Mouse (Mus musculus) liver, embryonic 11.5 days (tissue): Measurements from ENCODE around the gene Arl16. TPM values are rescaled to one million over a fixed set of nuclear protein-coding genes. Genes with fewer than 3 reads are reported as not detected.
A peak's percentile ranks its signal among the peaks of the same experiment; 100 is the strongest.

ENCODE experiments used
- ATAC-seq: fragments of 200-750 bp; cut with Nextera tagmentation; replicated peaks from 2 replicates; pipeline ENCODE4 v1.8.0; 2017; ENCODE audit warnings: moderate number of reproducible peaks, mild to moderate bottlenecking, moderate TSS enrichment, moderate library complexity; ENCODE audit not compliant: low FRiP score
- DNase-seq: peaks from one replicate; pipeline ENCODE4 v3.0.0-alpha.2; 2017; ENCODE audit warnings: low spot score
- H3K27ac ChIP-seq: fragments of 300-500 bp; sonication (generic); 2 replicates; pipeline ENCODE4 v1.5.1; 2014; ENCODE audit warnings: mild to moderate bottlenecking, low read depth, low read length, control low read depth
- H3K27me3 ChIP-seq: fragments of 300-500 bp; sonication (generic); replicated peaks from 2 replicates; pipeline ENCODE4 v1.6.1; 2014; ENCODE audit warnings: low read length, mixed read lengths; ENCODE audit not compliant: control insufficient read depth, insufficient read depth
- H3K36me3 ChIP-seq: fragments of 300-500 bp; sonication (generic); 2 replicates; pipeline ENCODE4 v1.6.1; 2014; ENCODE audit warnings: mild to moderate bottlenecking, low read length, moderate library complexity, mixed read lengths; ENCODE audit not compliant: control insufficient read depth, insufficient read depth
- H3K4me1 ChIP-seq: fragments of 300-500 bp; sonication (generic); replicated peaks from 2 replicates; pipeline ENCODE4 v1.6.1; 2014; ENCODE audit warnings: low read length, mixed read lengths; ENCODE audit not compliant: control insufficient read depth, insufficient read depth
- H3K4me2 ChIP-seq: fragments of 300-500 bp; sonication (generic); 2 replicates; pipeline ENCODE4 v1.6.1; 2014; ENCODE audit warnings: mild to moderate bottlenecking, control low read depth, moderate library complexity
- H3K4me3 ChIP-seq: fragments of 300-500 bp; sonication (generic); 2 replicates; pipeline ENCODE4 v1.5.1; 2014; ENCODE audit warnings: low read depth, low read length, control low read depth
- H3K9ac ChIP-seq: fragments of 300-500 bp; sonication (generic); 2 replicates; pipeline ENCODE4 v1.6.1; 2014; ENCODE audit warnings: low read depth, low read length, control low read depth
- H3K9me3 ChIP-seq: fragments of 300-500 bp; sonication (generic); 2 replicates; pipeline ENCODE4 v1.6.1; 2016; ENCODE audit warnings: low read length, inconsistent platforms, mixed read lengths; ENCODE audit not compliant: control insufficient read depth
- WGBS: fragments of 180-500 bp; shearing (Covaris S2); extraction: QIAGEN DNeasy Blood & Tissue Kit; methylation state at CpG from one replicate; pipeline ENCODE4 v1.1.7; 2014; 5-methylcytosine and 5-hydroxymethylcytosine counted together
- polyA plus RNA-seq: library from polyadenylated mRNA; unstranded; fragments of >200 nt; fragmentation: Nextera tagmentation; extraction: Ambion mirVana; gene quantifications from 2 replicates; pipeline ENCODE4 v1.2.1, GENCODE M21; 2014

Arl16 gene
- polyA plus RNA-seq, 1 experiment from 2014 or later = 40.2 TPM

DNA sequence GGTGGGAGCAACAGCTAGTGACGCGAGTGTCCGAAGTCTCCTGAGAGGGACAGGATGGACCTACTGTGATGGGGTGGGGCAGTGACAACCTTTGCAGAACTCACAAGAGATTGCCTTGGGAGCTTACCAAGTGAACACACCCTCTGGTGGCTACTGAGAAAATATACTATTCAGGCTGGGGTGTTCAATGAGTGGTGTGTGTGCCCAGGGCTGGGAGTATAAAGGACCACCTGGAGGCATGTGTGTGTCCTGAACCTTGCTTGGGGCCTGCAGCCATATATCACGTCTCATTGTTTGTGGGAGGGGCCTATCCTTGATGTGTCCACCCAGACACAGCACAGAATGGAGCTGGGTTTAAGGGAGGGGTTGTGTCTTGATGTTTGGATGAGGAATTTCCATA, 21.1 kb upstream of the Arl16 start:
- Histone ChIP-seq H3K9me3 (no peaks in the 10 kb centered on the region), H3K36me3 (peaks cover 37% of the 10 kb centered on the region), H3K4me3 (no peak overlapping the region), H3K9ac (no peak overlapping the region), H3K4me2 (no peak overlapping the region), H3K27me3 (no peaks in the 10 kb centered on the region), H3K27ac (no peak overlapping the region), H3K4me1 (peaks cover 52% of the 10 kb centered on the region)
- DNase-seq = no peak
- 76% methylated on average over 4 of the region's 4 CpGs for WGBS
- ATAC-seq = no peak

DNA sequence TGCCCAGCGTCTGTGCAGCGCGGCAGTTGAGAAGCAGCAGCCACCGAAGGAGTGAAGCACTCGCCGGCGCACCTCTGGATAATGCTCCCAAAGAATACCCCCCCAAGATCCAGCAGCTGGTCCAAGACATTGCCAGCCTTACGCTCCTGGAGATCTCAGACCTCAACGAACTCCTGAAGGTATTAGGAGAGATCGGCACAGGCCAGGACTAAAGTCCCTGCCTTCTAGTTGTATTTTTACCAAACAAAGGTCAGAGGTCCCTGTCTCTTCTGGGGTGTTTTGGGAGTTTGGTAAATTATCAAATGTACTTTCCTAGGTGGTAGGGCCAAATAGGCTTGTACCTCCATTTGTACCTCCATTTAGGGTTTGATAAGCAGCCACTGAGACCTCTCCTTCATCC, 17.8 kb upstream of the Arl16 start:
- H3K4me1 ChIP-seq = peaks cover 33% of the 10 kb centered on the region
- no peak for DNase-seq
- no peak for ATAC-seq
- H3K4me2 ChIP-seq = peak overlapping the region; percentile 88
- peak overlapping the region; percentile 98 for H3K9ac ChIP-seq
- peak overlapping the region; percentile 98 for H3K4me3 ChIP-seq
- WGBS = 6% methylated on average over 10 of the region's 10 CpGs
- H3K9me3 ChIP-seq = no peaks in the 10 kb centered on the region
- peaks cover 62% of the 10 kb centered on the region for H3K36me3 ChIP-seq
- H3K27ac ChIP-seq = peak overlapping the region; percentile 75
- H3K27me3 ChIP-seq = no peaks in the 10 kb centered on the region

DNA sequence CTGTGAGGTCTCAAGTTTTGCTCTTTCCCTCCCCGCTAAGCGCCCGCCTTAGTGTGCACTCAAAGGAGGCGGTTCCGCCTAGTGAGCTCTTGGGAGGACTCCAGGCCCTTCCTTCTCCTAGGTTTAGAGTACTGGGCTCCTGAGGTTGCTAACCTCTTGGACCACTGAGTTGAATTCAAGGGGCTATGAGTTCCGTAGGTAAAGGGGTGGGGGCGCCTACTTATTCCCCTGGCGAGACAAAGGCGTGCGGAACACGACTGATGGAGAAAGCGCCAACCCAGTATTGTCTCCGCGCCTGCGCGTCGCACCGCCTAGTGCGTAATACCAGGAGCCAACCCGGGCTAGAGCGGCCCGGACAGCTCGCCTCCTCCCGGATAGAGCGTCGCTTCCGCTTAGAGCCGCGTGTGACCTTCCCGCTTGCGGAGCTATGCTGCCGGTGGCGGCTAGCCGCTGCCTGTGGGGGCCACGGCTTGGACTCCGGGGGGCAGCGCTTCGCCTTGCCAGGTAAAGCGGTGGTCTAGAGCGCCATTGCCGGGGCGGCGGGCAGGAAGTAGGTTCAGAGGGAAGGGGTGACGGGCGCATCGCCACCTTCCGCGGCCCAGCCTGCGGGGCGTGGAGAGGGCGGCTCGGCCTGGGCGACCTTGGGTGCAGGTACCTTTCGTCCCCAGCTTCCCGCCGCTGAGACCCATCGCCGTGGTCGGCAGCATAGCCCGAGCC, 17.0 kb upstream of the Arl16 start, which contains the start of gene Mrpl12:
Mrpl12 (plus strand) TSS at position 349 of the 717 bp plus-strand sequence.
- WGBS = under 1% methylated on average over 60 of the region's 60 CpGs
- H3K27me3 ChIP-seq = no peaks in the 10 kb centered on the region
- ATAC-seq = peak; percentile 92

DNA sequence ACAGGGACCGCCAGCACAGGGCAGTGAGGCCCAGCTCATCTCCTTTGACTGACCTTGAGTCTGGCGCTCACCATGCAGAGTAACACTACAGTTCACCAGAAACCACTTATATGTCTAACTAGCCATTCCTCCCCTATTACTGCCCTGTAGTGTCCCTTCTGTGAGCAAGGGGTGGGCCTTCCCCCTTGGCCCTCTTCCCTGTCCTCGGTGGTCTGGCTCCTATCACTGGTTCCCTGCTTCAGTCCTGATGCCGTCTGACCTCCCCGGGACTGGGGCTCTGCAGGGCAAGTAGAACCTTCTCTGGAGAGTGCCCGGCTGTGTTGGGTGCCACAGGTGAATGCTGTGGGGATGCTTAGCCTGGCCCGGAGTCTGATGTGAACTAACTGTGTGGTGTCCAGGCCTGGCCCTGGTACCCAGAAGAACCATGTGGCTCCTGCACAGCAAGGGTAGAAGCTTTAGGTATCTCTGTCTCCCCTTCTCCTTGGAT, 16.1 kb upstream of the Arl16 start:
- Histone ChIP-seq H3K4me1 (peaks cover 24% of the 10 kb centered on the region), H3K36me3 (peaks cover 72% of the 10 kb centered on the region), H3K9me3 (no peaks in the 10 kb centered on the region), H3K27me3 (no peaks in the 10 kb centered on the region), H3K27ac (peak overlapping the region; percentile 75; the same call in 1 of the 2 replicates), H3K4me2 (peak overlapping the region; percentile 88), H3K9ac (peak overlapping the region; percentile 98), H3K4me3 (peak overlapping the region; percentile 98)
- no peak for DNase-seq
- ATAC-seq = no peak
- 83% methylated on average over 7 of the region's 7 CpGs for WGBS

More for the DNA sequence above, 17.0 kb upstream of the Arl16 start, which contains the start of gene Mrpl12:
- Histone ChIP-seq H3K36me3 (peaks cover 66% of the 10 kb centered on the region), H3K9ac (peak within 1 kb of the TSS; percentile 98), H3K9me3 (no peaks in the 10 kb centered on the region), H3K4me3 (peak within 1 kb of the TSS; percentile 98), H3K4me1 (peaks cover 26% of the 10 kb centered on the region), H3K27ac (peak within 1 kb of the TSS; percentile 75), H3K4me2 (peak within 1 kb of the TSS; percentile 88)
- peak; percentile 88 for DNase-seq

DNA sequence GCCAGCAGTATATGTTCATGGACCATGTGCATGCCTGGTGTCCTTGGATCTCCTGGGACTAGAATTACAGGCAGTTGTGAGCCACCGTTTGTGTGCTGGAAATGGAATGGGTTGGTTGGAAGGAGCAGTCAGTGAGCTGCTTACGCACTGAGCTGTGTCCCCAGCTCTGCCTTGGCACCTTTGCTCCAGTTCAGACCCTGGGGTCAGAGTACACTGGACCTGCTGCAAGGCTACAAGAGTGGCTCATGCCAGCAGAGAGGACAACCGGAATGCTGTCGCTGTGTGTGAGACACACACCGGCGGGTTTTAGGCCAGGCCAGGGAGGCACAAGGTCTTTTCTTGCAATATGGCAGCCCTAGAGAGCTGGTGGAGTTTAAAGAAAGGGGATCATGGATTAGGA, 4.6 kb upstream of the Arl16 start:
- H3K9me3 ChIP-seq = no peaks in the 10 kb centered on the region
- no peak overlapping the region for H3K27ac ChIP-seq
- H3K36me3 ChIP-seq = peaks cover 56% of the 10 kb centered on the region
- no peak for DNase-seq
- WGBS = 92% methylated on average over 6 of the region's 6 CpGs
- no peaks in the 10 kb centered on the region for H3K27me3 ChIP-seq
- no peak overlapping the region for H3K9ac ChIP-seq
- no peak overlapping the region for H3K4me2 ChIP-seq
- no peak for ATAC-seq
- H3K4me3 ChIP-seq = no peak overlapping the region
- peaks cover 8% of the 10 kb centered on the region for H3K4me1 ChIP-seq

DNA sequence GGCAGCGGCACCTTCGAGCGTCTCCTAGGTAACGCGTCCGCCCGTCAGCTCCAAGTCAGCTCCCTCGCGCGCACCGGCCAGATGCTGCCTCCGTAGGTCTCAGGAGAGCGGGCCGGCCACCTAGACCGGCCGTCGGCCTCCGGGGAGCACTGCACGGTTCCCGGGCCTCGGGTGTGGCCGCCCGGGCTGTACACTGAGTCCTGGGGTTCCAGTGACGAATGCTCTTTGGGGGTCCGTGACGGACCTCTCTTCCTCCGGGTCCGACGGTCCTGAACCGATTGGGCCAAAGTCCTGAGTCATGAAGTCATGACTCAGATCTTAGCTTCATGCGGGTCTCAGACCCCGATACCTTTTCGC, 307 bp upstream of the Arl16 start:
- under 1% methylated on average over 33 of the region's 33 CpGs for WGBS
- H3K27ac ChIP-seq = peak overlapping the region; percentile 53
- peak overlapping the region; percentile 82 for H3K4me2 ChIP-seq
- H3K27me3 ChIP-seq = no peaks in the 10 kb centered on the region
- no peaks in the 10 kb centered on the region for H3K9me3 ChIP-seq
- H3K4me1 ChIP-seq = peaks cover 17% of the 10 kb centered on the region
- no peak for DNase-seq
- ATAC-seq = peak; percentile 64
- peak overlapping the region; percentile 97 for H3K4me3 ChIP-seq
- H3K36me3 ChIP-seq = peaks cover 37% of the 10 kb centered on the region
- H3K9ac ChIP-seq = peak overlapping the region; percentile 85

DNA sequence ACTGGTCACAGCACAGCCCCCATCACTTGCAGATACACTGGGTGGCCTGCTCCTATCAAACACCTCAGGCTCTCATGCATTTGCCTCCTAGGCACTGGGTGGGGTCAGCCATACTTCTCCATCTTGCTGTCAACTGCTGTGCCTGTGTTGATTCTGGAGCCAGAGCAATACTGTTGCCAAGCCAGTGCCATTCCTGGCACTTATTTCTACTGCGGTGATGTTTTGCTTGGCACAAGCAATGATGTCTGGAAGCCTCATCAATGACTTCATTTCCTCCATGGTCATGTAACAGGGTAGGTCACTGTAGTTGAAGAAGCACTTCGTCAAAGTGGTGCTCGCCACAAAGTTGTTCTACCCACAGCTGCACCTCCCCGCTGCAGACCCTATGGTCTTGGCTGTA, 1.9 kb downstream of the Arl16 start:
- Histone ChIP-seq H3K36me3 (peaks cover 34% of the 10 kb centered on the region), H3K4me3 (0 out of 2 replicates have a peak overlapping the region, but pooled peaks have one; percentile 97), H3K4me1 (peaks cover 17% of the 10 kb centered on the region), H3K9me3 (no peaks in the 10 kb centered on the region), H3K27me3 (no peaks in the 10 kb centered on the region), H3K4me2 (peak overlapping the region; percentile 82), H3K9ac (no peak overlapping the region), H3K27ac (no peak overlapping the region)
- DNase-seq (no peak), ATAC-seq (no peak)
- 84% methylated on average over 4 of the region's 4 CpGs for WGBS

DNA sequence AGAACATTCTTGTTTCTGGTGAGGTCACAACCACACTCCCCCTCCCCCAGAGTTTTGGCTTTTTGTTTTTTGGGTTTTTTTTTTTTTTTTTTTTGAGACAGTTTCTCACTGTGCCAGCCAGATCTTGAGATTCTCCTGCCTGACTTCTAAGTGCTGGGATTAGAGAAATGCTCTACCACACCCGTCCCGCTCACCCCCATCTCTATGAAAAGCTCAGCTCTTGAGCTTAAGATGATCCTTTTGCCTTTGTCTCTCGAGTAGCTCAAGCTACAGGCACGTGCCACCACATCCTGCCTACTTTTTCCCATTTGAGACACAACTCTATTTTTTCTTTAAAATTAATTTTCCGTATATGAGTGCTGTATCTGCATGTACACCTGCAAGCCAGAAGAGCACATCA, 3.0 kb downstream of the Arl16 start:
- WGBS = 87% methylated on average over 5 of the region's 5 CpGs
- Histone ChIP-seq H3K9me3 (no peaks in the 10 kb centered on the region), H3K4me1 (peaks cover 21% of the 10 kb centered on the region), H3K27ac (no peak overlapping the region), H3K4me2 (no peak overlapping the region), H3K36me3 (peaks cover 33% of the 10 kb centered on the region), H3K9ac (no peak overlapping the region), H3K27me3 (no peaks in the 10 kb centered on the region), H3K4me3 (no peak overlapping the region)
- ATAC-seq (no peak), DNase-seq (no peak)

DNA sequence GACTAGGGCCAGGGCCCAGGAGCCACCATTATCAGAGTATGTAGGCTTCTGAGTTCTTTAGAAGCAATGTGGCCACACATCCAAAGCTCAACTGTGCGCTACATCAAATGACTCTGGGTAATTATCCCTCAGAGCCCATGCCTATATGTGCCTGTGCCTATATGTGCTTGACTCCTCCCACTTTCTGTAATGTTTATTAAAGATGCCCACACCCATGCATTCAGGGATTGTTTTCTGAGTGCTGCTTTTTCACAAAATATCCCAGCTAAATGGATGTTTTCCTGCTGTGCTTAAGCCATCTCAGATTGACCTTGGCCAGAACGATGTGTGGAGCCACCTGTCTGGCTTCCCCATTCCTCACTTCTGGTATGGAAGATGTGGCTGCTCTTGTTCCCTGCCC, 3.9 kb downstream of the Arl16 start:
- WGBS = 88% methylated on average over 2 of the region's 2 CpGs
- ATAC-seq = no peak
- no peak overlapping the region for H3K27ac ChIP-seq
- H3K4me3 ChIP-seq = no peak overlapping the region
- peaks cover 21% of the 10 kb centered on the region for H3K4me1 ChIP-seq
- peaks cover 32% of the 10 kb centered on the region for H3K36me3 ChIP-seq
- no peak overlapping the region for H3K4me2 ChIP-seq
- no peaks in the 10 kb centered on the region for H3K9me3 ChIP-seq
- DNase-seq = no peak
- no peak overlapping the region for H3K9ac ChIP-seq
- H3K27me3 ChIP-seq = no peaks in the 10 kb centered on the region
